Mouse (Mus musculus) T-helper 17 cell (primary cell): Measurements from ENCODE around the gene Ndufa3.

ENCODE experiments used
- in situ Hi-C, 2 experiments: fragments of 300-600 bp; cut with MboI, MseI; formaldehyde crosslinking; loops; 1 replicate in 1 of 2; 2 replicates in 1 of 2; pipeline ENCODE4 v1.15.1; 2025; ENCODE audit warnings: high pct_unique_total_duplicates in 2 of 2

Ndufa3 gene

GRCm38 (mm10) chr7:3608668-3609067 lies 8.5 kb upstream of the Ndufa3 start:
- in situ Hi-C loops = loop anchor here (10.0 to 25.0 kb wide), 2 partner anchors 229 to 246 kb away; partner anchors contain the start of genes Gm15448 (in 1 of the 2) and Pira2 (in 1 of the 2)

GRCm38 (mm10) chr7:3609082-3609481 lies 8.1 kb upstream of the Ndufa3 start:
- in situ Hi-C loops = loop anchor here (10.0 to 25.0 kb wide), 2 partner anchors 228 to 246 kb away; partner anchors contain the start of genes Gm15448 (in 1 of the 2) and Pira2 (in 1 of the 2)

- in situ Hi-C loops = loop anchor here in 1 of 2 experiments (25.0 kb wide), 1 partner anchor 227 kb away; the partner anchor contains the start of genes Gm15448 and Pira2
These were observed 6.7 kb upstream of the Ndufa3 start for GRCm38 (mm10) chr7:3610437-3610836.

GRCm38 (mm10) chr7:3611006-3611405 lies 6.2 kb upstream of the Ndufa3 start:
- in situ Hi-C loops = loop anchor here in 1 of 2 experiments (25.0 kb wide), 1 partner anchor 226 kb away; the partner anchor contains the start of genes Gm15448 and Pira2

GRCm38 (mm10) chr7:3614021-3614420 lies 3.2 kb upstream of the Ndufa3 start:
- in situ Hi-C loops = loop anchor here in 1 of 2 experiments (25.0 kb wide), 1 partner anchor 223 kb away; the partner anchor contains the start of genes Gm15448 and Pira2

- in situ Hi-C loops = loop anchor here in 1 of 2 experiments (25.0 kb wide), 1 partner anchor 221 kb away; the partner anchor contains the start of genes Gm15448 and Pira2
These were observed 1.1 kb upstream of the Ndufa3 start, which contains the start of gene Oscar for GRCm38 (mm10) chr7:3616057-3616388. Gene Oscar, minus strand, starts transcription at chr7:3616157.

- in situ Hi-C loops = loop anchor here in 1 of 2 experiments (25.0 kb wide), 1 partner anchor 221 kb away; the partner anchor contains the start of genes Gm15448 and Pira2
These were observed 558 bp upstream of the Ndufa3 start for GRCm38 (mm10) chr7:3616389-3617241.

GRCm38 (mm10) chr7:3629030-3629429 lies 11.9 kb downstream of the Ndufa3 start:
- in situ Hi-C loops = loop anchor here (5.0 to 10.0 kb wide), 2 partner anchors 516 to 1158 kb away; partner anchors contain the start of gene Tmem238 (in 1 of the 2)

- in situ Hi-C loops = loop anchor here (5.0 to 10.0 kb wide), 2 partner anchors 515 to 1157 kb away; partner anchors contain the start of gene Tmem238 (in 1 of the 2)
These were observed 12.6 kb downstream of the Ndufa3 start, which contains the start of the genes Tfpt and Prpf31 for GRCm38 (mm10) chr7:3629543-3630477. Gene Tfpt, minus strand, starts transcription at chr7:3629929. Gene Prpf31, plus strand, starts transcription at chr7:3629985.

- in situ Hi-C loops = no loop called here
These were observed 13.3 kb downstream of the Ndufa3 start for GRCm38 (mm10) chr7:3630478-3630815.

GRCm38 (mm10) chr7:3643412-3643811 lies 26.2 kb downstream of the Ndufa3 start:
- in situ Hi-C loops = no loop called here

- in situ Hi-C loops = no loop called here
These were observed 26.7 kb downstream of the Ndufa3 start for GRCm38 (mm10) chr7:3643843-3644242.

GRCm38 (mm10) chr7:3644348-3644671 lies 27.1 kb downstream of the Ndufa3 start:
- in situ Hi-C loops = no loop called here

GRCm38 (mm10) chr7:3644672-3645487 lies 27.7 kb downstream of the Ndufa3 start, which contains the start of gene Cnot3:
Gene Cnot3, plus strand, starts transcription at chr7:3645268.
- in situ Hi-C loops = no loop called here

GRCm38 (mm10) chr7:3645488-3646025 lies 28.4 kb downstream of the Ndufa3 start:
- in situ Hi-C loops = no loop called here

- in situ Hi-C loops = no loop called here
These were observed 29.0 kb downstream of the Ndufa3 start for GRCm38 (mm10) chr7:3646188-3646587.

- in situ Hi-C loops = no loop called here
These were observed 29.5 kb downstream of the Ndufa3 start for GRCm38 (mm10) chr7:3646641-3647040.

- in situ Hi-C loops = loop anchor here in 1 of 2 experiments (5.0 to 25.0 kb wide), 2 partner anchors 1150 to 1405 kb away; partner anchors contain the start of genes U2af2 and Zfp580
These were observed 39.8 kb downstream of the Ndufa3 start for GRCm38 (mm10) chr7:3656966-3657365.

- in situ Hi-C loops = loop anchor here in 1 of 2 experiments (5.0 to 25.0 kb wide), 2 partner anchors 1149 to 1404 kb away; partner anchors contain the start of genes U2af2 and Zfp580
These were observed 41.4 kb downstream of the Ndufa3 start for GRCm38 (mm10) chr7:3658578-3658977.
